Mouse (Mus musculus) adrenal gland, adult 2 months (tissue): ENCODE measurements around the gene Nthl1. TPM values are rescaled to one million over a fixed set of nuclear protein-coding genes. Genes with fewer than 3 reads are reported as not detected.
A peak's percentile ranks its signal among the peaks of the same experiment; 100 is the strongest.

ENCODE experiments used
- DNase-seq: peaks from one replicate; pipeline ENCODE4 v3.0.0; 2021
- polyA plus RNA-seq: library from polyadenylated mRNA; depleted of rRNA; stranded (reverse); fragments of >200 nt; gene quantifications from 2 replicates; pipeline ENCODE4 v1.2.3, GENCODE M21; 2012
- total RNA-seq, 2 experiments: library from RNA; stranded (reverse); gene quantifications; 2 replicates each; pipeline ENCODE4 v1.2.3; 2021

The Nthl1 gene
- total and polyA plus RNA-seq, 3 experiments = 4.8 to 13.8 (median 10.1) TPM

DNA sequence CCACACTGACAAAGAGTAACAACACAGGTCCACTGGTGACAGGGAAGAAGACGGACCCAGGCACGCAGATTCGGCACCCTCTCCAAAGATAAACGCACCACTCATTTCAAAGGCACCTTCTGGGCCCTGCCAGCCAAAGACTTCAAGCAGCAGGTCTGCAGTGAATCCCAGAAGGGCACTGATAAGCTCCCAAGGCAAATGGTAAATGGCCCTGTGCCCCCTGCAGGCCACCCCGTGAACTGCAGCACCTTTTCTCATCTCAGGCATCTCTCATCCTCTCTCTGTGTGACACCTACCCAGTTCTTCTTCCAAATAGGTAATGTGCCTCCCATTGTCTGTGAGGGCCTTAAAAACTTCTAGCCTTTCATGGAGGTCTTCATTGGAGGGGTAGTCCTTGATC is 3.8 kb upstream of the Nthl1 start:
- peak; percentile 78 for DNase-seq

DNA sequence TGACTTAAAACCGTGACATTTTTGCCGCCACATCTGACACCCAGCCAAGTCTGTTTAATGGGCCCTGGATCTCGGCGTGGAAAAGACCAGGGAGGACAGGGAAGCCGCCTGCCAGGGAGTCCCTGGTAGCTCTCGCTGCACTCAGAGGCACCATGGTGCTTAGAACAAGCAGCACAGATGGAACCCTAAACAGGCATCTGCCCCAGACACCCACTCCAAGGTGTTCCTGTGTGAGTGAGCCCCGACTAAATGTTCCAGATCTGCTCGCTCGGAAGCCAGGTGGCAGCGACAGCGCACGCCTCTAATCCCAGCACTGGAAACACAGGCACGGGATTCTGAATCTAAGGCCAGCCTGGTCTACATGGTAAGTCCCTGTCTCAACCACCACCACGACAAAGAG is 2.4 kb upstream of the Nthl1 start:
- no peak for DNase-seq

DNA sequence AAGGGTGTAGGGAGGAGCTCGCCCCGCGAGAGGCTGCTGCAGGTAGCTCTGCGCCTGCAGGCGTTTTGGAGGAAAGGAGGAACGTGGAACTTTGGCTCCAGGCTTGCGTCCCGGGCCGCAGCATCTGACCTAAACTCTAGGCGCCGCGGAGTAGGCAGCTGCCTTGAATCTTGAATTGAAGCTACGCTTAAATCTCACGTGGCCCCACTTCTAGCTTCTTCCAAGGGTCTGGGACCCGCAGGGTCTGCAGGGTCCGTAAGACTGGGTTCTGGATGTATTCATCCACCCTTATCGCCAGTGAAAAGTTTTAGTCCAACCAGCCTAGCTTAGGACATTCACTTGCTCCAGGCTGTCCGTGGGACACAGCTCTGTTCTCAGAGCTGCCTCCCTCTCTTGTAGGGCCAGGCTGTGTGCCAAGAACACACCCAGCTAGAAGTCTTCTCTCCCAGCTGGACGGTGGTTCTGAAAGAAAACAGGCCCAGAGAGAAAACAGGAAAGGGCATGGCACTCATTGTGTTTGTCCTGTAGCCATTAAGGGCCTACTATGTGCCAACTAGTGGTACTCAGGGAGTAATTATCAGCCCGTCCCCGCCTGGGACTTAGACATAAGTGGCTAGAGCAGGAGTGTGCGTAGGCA is 451 bp downstream of the Nthl1 start:
- DNase-seq = peak; percentile 63

DNA sequence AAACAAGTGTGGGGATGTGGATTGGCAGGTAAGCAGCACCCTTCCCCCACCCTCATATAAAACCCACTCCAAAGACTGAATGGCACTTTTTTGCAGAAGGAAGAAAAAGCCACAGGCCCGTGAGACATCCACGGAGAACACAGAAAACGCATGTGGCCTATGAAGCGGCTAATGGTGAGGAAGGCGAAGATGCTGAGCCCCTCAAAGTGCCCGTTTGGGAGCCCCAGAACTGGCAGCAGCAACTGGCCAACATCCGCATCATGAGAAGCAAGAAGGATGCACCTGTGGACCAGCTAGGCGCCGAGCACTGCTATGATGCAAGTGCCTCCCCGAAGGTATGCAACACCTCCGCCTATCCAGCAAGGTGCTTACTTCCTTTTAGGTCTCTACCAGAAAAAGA is 1.4 kb downstream of the Nthl1 start:
- DNase-seq = no peak

DNA sequence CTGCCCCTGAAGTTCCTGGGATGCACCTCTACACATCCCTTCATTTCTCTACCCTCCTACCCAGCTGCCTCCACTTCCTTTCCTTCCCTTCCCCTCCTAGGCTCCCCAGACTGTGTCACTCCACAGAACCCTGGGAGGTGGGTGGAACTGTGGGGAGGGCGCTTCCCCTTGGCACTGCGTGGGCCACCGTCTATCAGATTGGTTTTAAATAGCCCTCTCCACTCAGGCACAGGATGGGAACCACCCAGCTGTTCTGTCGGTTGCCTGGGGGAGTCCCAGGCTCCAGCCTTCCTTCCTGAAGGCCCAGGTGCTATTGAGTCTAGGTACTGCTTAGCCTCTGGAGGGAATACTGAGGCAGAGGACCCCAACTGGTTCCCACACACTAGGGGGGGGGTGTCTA is 2.5 kb downstream of the Nthl1 start:
- peak; percentile 50 for DNase-seq

DNA sequence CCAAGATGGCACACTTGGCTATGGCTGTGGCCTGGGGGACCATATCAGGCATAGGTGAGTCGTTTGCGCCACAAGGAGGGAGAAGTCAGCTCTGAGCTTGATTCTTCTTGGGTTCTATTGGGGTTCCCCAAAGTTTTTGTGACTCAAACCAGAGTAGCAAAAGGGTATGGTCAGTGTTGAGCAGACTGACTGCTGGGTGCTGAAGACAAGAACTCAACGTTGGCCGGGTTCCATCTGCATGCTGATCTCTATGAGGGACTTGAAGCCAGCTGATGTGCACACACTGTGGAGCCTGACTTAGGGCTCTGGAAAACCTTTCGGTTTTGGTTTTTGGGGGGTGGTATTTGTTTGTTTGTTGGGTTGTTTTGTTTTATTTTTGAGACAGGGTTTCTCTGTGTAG is 3.2 kb downstream of the Nthl1 start:
- DNase-seq = no peak

DNA sequence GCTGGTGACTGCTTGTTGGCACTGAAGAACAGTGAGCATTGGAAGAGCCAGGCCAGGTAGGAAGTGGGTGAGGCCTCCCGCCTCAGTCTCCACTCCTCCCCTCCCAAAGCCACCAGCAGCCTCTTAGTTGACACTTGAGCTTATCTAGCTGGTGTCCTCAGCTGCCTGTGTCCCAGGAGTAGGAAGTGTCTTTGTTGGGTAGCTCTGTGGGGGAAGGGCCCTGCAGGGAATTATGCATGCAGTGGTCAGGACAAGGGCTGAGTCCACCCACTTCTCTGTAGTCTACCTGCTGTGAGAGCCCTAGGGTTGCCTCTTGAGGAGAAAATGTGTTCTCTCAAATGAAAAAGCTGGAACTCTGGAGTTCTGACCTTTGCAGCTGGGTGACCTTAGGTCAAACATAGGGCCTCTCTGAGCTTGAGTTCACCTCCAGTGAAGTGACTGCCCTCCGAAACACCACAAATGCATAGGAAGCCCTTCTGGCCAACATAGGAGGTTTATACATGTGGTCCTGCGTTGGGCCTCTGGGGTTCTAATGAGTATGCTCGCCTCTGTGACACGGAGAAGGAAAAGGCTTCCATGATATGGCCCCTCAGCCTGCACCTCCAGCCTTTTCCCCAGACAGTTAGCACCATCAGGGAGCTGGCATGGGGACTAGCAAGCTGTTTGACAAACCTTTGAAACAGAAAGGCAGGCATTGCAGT is 4.5 kb downstream of the Nthl1 start:
- no peak for DNase-seq

DNA sequence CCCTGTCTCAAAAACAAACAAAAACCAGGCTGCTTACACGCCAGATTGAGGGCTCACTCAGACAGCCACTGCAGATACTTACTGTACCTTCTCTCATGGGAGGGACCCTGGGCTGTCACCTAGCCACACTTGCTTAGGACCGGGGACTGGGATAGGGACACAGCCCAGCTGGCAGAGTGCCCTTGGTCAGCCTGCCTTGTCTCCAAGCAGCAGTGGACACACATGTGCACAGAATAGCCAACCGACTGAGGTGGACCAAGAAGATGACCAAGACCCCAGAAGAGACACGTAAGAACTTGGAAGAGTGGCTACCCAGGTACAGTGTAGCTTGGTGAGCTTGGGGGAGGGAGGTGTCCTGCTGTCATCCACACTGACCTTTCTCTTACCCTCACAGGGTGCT is 5.7 kb downstream of the Nthl1 start:
- no peak for DNase-seq

DNA sequence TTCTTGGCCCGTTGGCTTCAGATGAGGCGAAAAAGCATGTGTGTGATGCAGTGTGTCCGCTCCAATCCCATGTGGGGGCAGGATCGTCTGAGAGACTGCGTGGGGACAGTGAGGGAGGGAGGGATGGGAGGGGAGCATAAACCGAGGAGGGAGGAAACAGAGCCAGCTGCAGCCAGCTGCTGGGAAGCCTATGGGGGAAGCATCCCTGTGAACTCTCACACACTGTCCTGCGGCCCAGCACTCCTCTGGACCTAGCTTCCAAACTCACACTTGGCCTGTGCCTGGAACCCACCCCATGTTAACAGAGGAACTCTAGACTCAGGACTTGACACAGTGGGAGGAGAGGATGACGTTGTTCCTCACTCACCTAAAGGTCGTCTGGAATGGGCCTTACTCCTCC is 6.4 kb downstream of the Nthl1 start:
- no peak for DNase-seq

DNA sequence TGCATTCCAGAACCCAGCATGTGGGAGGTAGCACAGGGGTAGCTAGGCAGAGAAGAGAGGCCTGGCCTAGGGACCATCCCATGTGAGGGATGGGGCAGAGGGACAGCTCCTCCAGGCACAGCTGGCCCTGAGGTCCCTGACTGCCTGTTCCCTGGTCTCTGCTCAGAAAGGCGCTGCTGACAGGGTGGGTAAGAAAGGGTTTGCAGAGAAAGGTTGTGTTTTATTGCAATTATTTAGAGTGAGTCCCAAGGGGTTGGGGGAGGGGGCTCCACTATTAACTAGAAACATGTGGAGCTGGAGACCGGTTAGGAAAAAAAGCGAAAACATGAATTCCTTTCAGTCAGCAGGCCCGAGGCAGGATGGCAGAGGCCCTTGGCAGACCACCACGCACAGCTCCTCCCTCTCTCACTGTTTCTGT is 7.1 kb downstream of the Nthl1 start:
- DNase-seq = no peak

DNA sequence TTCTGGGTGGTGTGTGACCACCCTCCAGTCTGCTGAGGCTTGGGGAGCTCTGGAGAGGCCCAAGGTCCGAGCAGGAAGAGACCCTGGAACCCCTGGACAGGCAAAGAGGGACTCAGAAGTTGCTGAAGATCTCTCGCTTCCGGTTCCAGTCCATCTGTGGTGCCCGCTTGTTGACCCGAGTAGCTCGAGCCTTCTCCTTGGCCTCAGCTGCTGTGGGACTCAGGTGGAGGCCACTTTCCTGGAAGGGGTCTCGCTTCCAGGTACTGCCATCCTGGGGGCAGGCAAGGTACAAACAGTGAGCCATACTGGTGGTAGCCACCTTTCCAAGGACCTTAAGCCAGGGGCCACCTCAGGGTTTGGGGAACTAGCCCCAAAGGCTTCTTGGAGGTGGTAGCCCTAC is 7.6 kb downstream of the Nthl1 start:
- DNase-seq = no peak

DNA sequence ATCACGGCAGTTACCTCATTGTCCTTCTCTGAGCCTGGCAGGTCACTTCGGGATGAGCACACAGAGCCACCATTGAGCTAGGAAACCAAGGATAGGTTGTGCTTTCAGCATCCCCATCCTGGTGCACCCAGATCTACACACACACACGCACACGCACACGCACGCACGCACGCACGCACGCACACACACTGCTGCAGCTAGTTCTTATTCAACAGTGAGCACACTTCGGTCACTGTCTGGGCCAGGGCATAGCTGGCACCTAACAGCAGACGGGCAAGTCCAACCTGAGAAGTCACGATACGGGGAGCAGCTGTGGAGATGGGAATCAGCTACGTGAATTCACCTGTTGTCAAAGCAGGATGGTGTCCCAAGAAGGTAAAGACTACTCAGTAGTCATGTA is 8.1 kb downstream of the Nthl1 start:
- DNase-seq = no peak

DNA sequence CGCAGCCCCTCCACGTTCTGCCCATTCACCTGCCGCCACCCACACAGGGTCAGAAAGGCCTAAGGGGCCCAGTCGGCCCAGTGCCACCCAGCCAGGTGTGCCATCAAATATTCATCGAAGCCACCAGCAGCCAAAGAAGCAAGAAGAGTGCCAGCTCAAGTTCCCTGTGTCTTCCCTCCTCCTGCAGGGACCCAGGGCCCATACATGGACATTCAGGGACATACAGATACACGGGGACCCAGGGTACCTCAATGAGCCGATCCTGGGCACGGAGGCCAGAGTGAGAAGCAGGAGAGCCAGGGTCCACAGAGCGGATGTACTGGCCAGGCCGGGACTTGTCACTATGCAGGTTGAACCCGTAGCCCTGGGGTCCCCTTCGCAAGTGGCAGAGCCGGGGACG is 9.5 kb downstream of the Nthl1 start:
- no peak for DNase-seq

DNA sequence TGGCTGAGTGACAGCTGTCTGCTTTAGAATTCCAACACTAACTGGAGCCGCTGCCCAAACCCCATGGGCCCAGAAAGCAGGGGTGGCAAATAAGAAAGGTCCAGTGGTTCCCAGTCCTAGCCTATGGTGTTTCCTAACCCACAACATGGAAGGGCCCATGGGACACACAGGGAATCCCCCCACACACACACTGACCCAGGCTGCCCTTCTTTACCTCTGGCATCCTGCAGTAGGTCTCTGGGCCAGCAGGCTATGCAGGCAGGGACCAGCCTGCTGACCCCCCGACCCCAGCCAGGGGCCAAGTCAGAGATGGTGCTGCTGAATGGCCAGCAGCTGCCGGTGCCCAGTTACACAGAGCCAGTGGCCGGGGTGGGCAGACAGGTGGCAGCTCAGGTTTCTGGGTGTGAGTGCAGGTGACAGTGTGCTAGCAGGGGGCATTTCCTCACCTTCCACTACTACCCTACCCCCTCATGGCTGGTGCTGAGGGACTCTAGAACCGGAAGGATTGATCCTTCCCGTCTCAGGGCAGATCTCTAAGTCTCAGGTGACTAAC is 10.4 kb downstream of the Nthl1 start:
- DNase-seq = no peak

DNA sequence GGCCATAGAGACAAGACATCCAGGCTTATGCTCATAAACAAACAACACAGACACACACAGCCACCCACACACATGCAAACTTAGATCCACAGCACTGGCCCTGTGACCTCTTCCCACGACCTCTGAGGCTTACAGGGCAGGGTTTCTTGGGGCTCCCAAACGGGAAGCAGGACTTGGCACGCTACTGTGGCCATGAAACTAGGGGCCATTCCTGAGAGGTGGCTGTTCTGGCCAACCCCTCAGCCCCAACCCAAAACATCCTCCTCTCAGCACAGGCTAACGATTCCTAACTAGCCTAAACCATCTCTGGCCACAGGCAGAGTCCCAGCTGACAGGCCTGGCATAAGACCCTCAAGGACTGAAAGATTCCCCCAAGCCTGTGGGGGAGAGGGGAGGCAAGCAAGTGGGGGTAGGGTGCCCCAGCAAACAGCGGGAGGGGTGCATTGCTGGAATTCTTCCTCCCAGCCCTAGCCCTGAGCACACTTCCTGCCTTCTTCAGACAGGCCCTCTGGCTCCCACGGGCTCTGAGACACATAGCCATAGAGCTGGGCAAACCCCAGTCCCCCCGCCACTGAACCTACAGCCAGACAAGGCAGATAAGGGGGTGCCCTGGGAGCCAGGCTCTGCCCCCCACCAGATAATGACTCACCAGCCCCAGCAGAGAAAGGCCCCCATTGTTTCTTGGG is 11.7 kb downstream of the Nthl1 start:
- DNase-seq = peak; percentile 17

DNA sequence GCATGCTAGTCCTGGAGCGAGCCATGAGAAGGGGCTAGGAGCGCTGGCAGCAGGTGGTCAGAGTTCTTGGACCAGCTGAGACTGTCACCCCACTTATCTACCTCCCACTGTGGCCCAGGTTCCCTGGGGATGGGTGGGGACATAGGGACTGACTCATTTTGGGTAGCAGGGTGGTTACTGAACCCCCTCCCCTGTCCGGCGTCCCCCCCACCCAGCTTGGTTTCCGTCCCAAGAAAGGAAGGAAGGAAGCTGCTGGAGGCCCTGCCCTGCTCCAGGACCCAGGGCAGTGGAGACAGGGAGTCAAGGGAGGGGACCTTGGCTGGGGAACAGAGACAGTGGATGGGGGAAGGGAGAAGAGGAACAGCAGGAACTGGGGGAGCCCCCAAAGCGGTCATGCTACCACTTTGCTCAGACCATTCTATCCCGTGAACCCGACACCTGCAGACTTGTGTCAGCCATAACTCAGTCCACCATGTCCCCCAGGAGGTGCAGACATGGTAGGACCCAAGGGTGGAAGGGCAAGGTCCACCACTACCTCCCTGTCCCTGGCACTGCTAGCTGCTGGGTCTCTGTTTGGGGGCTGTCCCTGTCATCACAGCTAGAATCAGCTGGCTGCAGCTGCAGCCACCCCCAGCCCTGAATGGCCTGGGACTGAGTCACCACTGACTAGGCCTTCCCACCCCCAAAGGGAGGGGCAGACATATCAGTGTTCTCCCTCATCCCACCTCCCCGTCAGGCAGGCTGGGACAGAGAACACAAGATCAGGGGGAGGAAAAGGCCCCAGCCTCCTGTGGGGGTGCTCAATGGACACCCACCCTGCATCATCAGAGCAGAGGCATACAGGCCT is 12.6 kb downstream of the Nthl1 start:
- DNase-seq = peak; percentile 69

DNA sequence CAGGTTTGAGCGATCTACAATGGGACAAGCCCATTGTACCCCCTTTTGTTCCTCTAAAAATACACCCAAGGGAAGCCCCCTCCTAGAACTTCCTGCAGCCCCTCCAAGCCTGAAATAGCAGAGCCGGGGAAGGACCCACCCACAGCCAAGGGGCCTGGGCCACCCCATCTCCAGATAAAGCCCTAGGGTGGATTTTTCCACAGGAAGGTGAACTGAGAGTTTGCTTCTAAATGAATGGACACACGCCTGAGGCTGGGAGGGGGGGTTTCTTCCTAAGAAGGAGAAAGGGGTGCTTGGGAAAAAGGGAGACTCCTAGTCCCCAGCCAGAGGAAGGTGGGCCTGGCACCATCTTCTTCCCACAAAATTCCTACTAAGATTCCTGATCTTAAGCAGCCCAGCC is 13.4 kb downstream of the Nthl1 start:
- peak; percentile 63 for DNase-seq

DNA sequence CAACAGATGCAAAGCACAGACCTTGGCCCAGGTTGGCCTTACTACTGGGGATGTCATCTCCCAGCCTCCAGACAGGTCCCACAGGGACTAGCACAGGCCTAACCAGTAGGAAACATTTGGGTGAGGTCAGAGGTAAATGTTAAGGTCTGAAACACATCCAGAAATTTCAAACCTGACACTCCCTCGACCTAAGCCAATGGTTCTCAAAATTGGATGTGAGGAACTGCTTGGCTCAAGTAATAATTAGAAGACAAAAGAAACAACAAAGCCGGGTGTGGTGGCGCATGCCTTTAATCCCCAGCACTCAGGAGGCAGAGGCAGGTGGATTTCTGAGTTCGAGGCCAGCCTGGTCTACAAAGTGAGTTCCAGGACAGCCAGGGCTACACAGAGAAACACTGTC is 13.9 kb downstream of the Nthl1 start:
- no peak for DNase-seq

DNA sequence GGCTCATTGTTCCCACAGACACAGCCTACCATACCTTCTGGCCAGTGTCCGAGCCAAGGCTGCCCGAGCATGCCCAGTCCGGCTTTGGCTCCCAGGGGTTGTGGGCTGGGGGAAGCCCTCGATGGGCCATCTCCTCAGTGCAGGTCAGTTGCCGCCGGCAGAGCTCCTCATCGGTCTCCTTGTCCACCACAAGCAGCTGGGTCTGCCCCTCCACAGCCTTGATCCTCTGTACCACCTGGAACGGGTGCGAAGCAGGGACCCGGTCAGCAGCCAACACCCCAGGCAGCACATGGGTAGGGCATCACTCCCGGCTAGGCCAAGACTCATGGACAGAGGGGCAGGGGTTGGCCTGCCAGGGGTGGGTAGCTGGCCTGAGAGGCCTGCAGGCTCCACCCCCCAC is 15.0 kb downstream of the Nthl1 start:
- no peak for DNase-seq

DNA sequence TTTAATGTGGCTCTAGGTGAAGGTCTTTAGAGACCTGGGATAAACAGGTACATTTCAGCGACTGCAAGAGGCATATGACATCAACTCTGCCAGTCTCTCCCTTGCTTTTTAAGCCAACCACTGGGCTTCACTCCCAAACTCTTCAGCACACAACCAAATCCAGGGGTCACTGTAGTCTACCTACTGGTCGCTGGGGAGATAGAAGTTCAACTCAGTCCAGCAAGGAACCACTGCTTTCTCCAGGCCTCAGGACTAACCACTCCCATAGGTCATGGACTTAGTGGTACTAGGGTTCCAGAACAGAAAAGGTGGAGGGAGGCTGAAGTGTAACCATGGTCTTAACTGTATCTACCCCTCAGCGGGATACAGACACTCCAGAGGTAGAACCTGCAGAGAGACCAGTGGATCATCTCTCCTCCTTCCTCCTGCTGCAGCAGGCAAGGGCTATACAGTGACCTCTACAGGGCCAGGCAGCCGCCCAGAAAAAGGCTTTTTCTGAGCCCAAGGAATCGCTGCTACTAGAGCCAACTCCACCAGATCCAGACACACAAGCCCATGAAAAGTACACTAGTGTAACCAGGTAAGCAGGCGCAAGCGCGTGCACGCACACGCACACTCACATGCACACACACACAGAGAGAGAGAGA is 16.4 kb downstream of the Nthl1 start:
- DNase-seq = no peak

DNA sequence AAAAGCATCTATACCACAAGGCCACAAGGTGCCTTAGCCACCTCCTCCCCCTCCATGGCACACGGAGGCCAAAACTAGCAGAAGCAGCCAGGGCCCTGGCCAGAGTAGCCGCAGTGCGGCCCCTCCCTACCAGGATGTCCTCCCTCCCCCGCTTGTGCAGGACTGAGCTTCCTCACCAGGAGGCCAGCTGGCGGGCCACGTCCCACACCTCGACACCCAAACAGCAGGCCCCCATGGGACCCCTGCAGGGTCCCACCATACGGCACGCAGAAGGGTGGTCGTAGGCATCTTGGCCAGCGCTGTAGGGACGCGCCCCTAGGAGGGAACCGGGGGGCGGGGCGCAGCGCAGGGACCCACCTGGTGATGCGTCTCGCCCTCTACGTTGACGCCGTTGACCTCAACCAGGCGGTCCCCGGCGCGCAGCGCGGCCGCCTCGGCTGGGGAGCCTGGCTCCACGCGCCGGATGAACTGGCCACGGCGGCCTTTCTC is 17.1 kb downstream of the Nthl1 start:
- DNase-seq = peak; percentile 66
